Mouse (Mus musculus) liver, postnatal 0 days (tissue): Measurements from ENCODE around the gene Pycard.

ENCODE experiments used
- CTCF ChIP-seq: sonication (generic); IDR thresholded peaks from 2 replicates; pipeline ENCODE4 v1.5.1; 2016; ENCODE audit warnings: antibody characterized with exemption, low read depth
- EP300 ChIP-seq: IDR thresholded peaks from 2 replicates; pipeline ENCODE4 v1.6.1; 2016; ENCODE audit warnings: antibody characterized with exemption, low read depth, mild to moderate bottlenecking

GRCm38 (mm10) chr7:127946470-127947023, 47.1 kb downstream of the Pycard start, which contains the start of gene Prss36:
- TF ChIP-seq CTCF (no peak), EP300 (no peak)
